Mouse (Mus musculus) left cerebral cortex, postnatal 25 days (tissue): ENCODE results near the gene Gcfc2. TPM values are rescaled to one million over a fixed set of nuclear protein-coding genes. Genes with fewer than 3 reads are reported as not detected.

ENCODE experiments used
- DNase-seq, 2 experiments: peaks; one replicate each; pipeline ENCODE4 v3.0.0; 2022; ENCODE audit warnings: low spot score in 2 of 2, mixed read lengths in 1 of 2
- intact Hi-C: fragments of 180-260 bp; cut with DNase I; formaldehyde crosslinking; loops from one replicate; pipeline ENCODE4 v1.15.1; 2025
- microRNA-seq, 2 experiments: library from miRNA; unstranded; fragments of <30 nt; microRNA quantifications; one replicate each; pipeline ENCODE4 v1.2.0; 2022
- total RNA-seq, 2 experiments: library from RNA; stranded (reverse); gene quantifications; 2 replicates each; pipeline ENCODE4 v1.2.3; 2021

Gene Gcfc2
- total RNA-seq, 2 experiments from 2014 or later: 8.7 to 10.7 TPM

GRCm38 (mm10) chr6:81971196-81971595 lies 47.7 kb downstream of the Gcfc2 start:
- no peak for DNase-seq
- intact Hi-C loops: no loop called here

DNA sequence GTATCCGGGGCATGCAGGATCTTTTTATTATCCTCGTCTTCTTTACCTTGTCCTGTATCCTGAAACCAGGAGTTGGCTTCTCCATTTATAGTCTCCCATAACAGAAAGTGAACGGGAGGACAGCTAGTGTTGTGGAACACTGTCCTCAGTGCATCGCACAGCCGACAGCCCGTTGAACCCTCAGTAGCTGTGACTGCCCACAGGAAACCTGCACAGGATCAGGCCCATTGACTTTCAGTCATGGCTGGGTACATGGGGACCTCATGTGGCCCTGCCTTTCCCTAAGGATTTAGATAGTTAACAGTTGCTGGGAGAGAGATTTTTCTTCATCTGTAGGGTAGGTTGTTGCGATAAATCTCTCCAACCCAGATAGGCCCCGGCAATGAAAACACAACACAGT lies 49.1 kb downstream of the Gcfc2 start:
- DNase-seq: no peak
- intact Hi-C loops: no loop called here

- DNase-seq: peak; percentile 81 to 85
- intact Hi-C loops: loop anchor here (1.0 to 2.0 kb wide), 2 partner anchors 143 to 726 kb away; no protein-coding TSS in a partner anchor
Observed at GRCm38 (mm10) chr6:81975971-81976621, 52.6 kb downstream of the Gcfc2 start.

- intact Hi-C loops: no loop called here
- no peak for DNase-seq
Observed at GRCm38 (mm10) chr6:81979286-81979685, 55.8 kb downstream of the Gcfc2 start.

DNA sequence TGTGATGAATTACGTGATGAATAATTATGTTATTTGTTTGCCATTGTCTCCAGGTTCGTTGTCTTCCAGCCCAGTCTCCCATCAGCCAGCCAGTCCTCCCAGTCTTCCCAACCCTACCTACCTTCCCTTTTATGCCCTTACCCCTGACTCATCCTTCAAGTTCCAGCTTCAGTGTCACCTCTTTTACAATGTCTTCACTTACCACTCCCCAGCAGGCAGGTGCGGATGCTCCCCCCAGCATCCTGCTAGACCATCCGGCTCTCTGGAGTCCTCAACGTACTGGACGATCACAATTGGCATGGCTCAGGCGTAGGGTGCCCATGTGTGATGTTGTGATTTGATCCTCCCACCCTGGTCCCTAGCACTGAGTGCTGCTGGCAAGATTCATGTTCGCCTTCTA lies 62.7 kb downstream of the Gcfc2 start:
- intact Hi-C loops: loop anchor here (2.0 kb wide), 2 partner anchors 57 to 617 kb away; no protein-coding TSS in a partner anchor
- DNase-seq: no peak

DNA sequence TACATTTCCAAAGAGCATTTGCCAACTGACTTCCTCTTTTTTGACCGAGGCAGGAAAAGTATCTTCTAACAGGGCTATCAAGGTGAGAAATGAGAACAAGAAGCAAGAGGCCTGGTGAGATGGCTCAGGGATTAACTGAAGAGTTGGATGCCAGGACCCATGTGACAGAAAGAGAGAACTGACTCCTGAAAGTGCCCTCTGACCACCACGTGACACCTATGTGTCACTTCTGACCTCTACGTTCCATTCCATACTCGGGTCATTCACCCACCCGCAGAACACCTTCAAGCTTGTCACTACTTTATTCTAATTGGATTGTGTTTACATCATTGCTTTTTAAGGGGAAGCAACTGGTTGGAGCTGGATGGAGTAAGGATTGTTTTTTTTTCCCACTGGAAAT lies 63.1 kb downstream of the Gcfc2 start:
- DNase-seq: no peak
- intact Hi-C loops: loop anchor here (2.0 kb wide), 2 partner anchors 56 to 616 kb away; no protein-coding TSS in a partner anchor

DNA sequence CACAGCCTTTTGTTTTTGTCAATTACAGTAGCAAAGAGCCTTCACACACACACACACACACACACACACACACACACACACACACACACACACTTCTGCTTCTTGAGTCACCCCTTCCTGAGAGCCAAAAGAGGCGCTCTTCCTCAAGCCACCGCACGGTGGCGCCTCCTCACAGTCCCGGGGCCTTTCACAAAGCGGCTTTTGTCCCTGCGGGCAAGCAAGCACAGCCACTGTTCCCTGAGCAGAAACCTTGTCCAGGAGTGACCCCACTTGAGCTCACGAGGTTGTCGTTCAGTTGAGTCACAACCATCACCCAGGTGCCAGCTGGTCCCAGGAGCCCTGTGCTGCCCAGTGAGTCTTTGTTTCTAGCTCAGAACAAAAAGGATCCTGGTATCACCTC lies 63.5 kb downstream of the Gcfc2 start:
- intact Hi-C loops: loop anchor here (1.0 to 2.0 kb wide), 3 partner anchors 56 to 616 kb away; no protein-coding TSS in a partner anchor
- DNase-seq: peak; percentile 79

DNA sequence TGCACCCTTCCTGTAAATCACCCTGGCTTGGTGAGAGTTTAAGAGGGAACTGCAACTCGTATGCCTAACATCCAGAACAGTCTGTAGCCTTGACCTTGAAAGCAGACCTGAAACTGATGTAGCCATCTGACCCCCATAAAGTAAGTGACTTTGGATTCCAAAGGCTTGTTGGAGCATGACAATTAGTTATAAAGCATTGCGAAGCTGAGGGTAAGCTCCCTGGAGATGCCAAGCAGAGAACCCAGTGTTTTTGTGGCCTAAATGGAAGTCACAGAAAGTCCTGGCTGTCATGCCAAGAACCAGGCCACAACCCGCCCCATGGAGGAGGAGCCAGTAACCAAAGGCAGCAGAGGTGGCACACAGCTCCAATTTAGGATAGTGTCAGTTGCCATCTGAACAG lies 64.1 kb downstream of the Gcfc2 start:
- peak; percentile 45 to 48 for DNase-seq
- intact Hi-C loops: loop anchor here (1.0 to 2.0 kb wide), 3 partner anchors 55 to 615 kb away; no protein-coding TSS in a partner anchor

GRCm38 (mm10) chr6:81988341-81988740 lies 64.9 kb downstream of the Gcfc2 start:
- intact Hi-C loops: no loop called here
- no peak for DNase-seq

DNA sequence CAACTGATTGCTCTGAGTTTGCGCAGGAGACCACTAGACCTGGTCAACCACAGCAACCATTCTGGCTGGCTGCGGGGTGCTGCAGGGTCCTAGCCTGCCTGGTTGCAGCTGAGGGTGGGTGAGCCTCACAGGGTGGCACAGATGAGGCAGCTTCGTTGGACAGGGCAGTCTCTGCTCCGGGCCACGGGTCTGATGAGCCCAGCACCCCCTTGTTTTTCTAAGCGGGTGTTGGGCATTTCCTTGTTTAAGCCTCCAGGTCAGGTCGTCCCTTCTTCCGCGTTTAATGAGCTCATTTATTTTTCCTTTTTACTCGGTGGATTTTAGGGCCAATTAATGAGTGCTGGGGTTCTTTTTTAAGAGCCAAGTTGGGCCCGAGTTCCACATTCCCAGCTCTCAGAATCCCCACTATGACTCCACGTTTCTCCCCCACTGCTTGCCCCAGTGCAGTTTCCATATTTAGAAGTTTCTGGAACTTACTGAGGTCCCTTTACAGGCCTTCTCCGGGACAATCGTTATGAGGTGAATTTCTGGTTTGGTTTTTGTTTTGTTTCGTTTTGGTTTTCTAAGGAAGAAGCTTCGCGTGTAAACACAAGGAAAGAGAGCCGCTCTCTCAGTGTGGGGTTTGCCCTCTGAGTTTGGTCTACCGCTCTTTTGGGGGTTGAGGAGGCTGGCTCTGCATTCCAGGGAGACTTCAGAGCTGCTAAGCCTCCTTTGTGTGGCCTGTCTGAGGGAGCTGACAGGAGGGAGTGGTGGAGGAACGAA lies 66.8 kb downstream of the Gcfc2 start:
- intact Hi-C loops: loop anchor here (1.0 kb wide), 1 partner anchor 51 kb away; the partner anchor contains the start of gene Eva1a
- DNase-seq: peak in 1 of 2 experiments; percentile 57

Small RNAs within 50 kb of the gene (microRNA-seq; reads per million reads assigned to microRNA genes)
- gene Mir468 (0 reads per million in 2 experiments), gene Mir7232 (0 reads per million in 2 experiments)

Other genes starting within 250 kb of the Gcfc2 start
- 10 to 100 TPM; 25.8 to 33.0 TPM for gene Mrpl19, start 42.3 kb downstream of the Gcfc2 start, total RNA-seq
- 10 to 100 TPM; 11.4 to 15.3 TPM for gene Eva1a, start 117.4 kb downstream of the Gcfc2 start, total RNA-seq